Mouse (Mus musculus): ENCODE results near the gene Drg1.
A peak's percentile ranks its signal among the peaks of the same experiment; 100 is the strongest.

Drg1 gene

GRCm38 (mm10) chr11:3289803-3290639, 23.8 kb upstream of the Drg1 start:
- DNase-seq, result peak; percentile 88 to 93

GRCm38 (mm10) chr11:3289302-3289802, 23.1 kb upstream of the Drg1 start:
- DNase-seq, result peak; percentile 86 to 94

- peak in 1 of 2 experiments; percentile 24 for DNase-seq
These were observed 22.5 kb upstream of the Drg1 start, which contains the start of gene Patz1 for GRCm38 (mm10) chr11:3288521-3289301. Gene Patz1 (plus strand): TSS chr11:3288874.

- DNase-seq, result peak in 1 of 2 experiments; percentile 2
These were observed 21.7 kb upstream of the Drg1 start for GRCm38 (mm10) chr11:3287921-3288320.

- no peak for DNase-seq
These were observed 20.9 kb upstream of the Drg1 start for GRCm38 (mm10) chr11:3287131-3287530.

GRCm38 (mm10) chr11:3285940-3286339, 19.7 kb upstream of the Drg1 start:
- no peak for DNase-seq

GRCm38 (mm10) chr11:3283645-3284044, 17.4 kb upstream of the Drg1 start:
- DNase-seq, result no peak

GRCm38 (mm10) chr11:3282887-3283286, 16.7 kb upstream of the Drg1 start:
- DNase-seq, result no peak

GRCm38 (mm10) chr11:3279729-3280128, 13.5 kb upstream of the Drg1 start:
- DNase-seq, result no peak

- no peak for DNase-seq
These were observed 12.1 kb upstream of the Drg1 start for GRCm38 (mm10) chr11:3278351-3278750.

GRCm38 (mm10) chr11:3269241-3269640, 3.0 kb upstream of the Drg1 start:
- DNase-seq, result no peak

GRCm38 (mm10) chr11:3267133-3267532, 918 bp upstream of the Drg1 start:
- no peak for DNase-seq

GRCm38 (mm10) chr11:3265291-3266078, 730 bp downstream of the Drg1 start:
- no peak for DNase-seq

GRCm38 (mm10) chr11:3259537-3259936, 6.7 kb downstream of the Drg1 start:
- DNase-seq, result no peak

GRCm38 (mm10) chr11:3247387-3247786, 18.8 kb downstream of the Drg1 start:
- no peak for DNase-seq

- DNase-seq, result no peak
These were observed 22.4 kb downstream of the Drg1 start for GRCm38 (mm10) chr11:3243771-3244170.

- DNase-seq, result no peak
These were observed 23.8 kb downstream of the Drg1 start for GRCm38 (mm10) chr11:3242395-3242794.

- DNase-seq, result no peak
These were observed 30.9 kb downstream of the Drg1 start for GRCm38 (mm10) chr11:3235277-3235676.

- DNase-seq, result no peak
These were observed 32.5 kb downstream of the Drg1 start for GRCm38 (mm10) chr11:3233704-3234103.

- DNase-seq, result no peak
These were observed 34.0 kb downstream of the Drg1 start for GRCm38 (mm10) chr11:3232248-3232647.

- no peak for DNase-seq
These were observed 39.1 kb downstream of the Drg1 start for GRCm38 (mm10) chr11:3227113-3227512.

- no peak for DNase-seq
These were observed 43.1 kb downstream of the Drg1 start for GRCm38 (mm10) chr11:3223105-3223504.

- no peak for DNase-seq
These were observed 53.7 kb downstream of the Drg1 start for GRCm38 (mm10) chr11:3212526-3212925.

All from lung, postnatal 4 days (tissue).